Mouse (Mus musculus): Measurements from ENCODE around the gene 1700022I11Rik. TPM values are rescaled to one million over a fixed set of nuclear protein-coding genes. Genes with fewer than 3 reads are reported as not detected.

1700022I11Rik gene
- polyA plus RNA-seq (2014; fragmentation: Nextera tagmentation; extraction: Ambion mirVana): 0.57 and 0.70 TPM in 2 replicates

- no peak within 1 kb of the TSS for H3K4me3 ChIP-seq (ENCODE audit: control insufficient read depth in 1 of 2, insufficient read depth in 1 of 2, low read depth in 1 of 2, low read length in 2 of 2)
- no peak within 1 kb of the TSS for H3K27ac ChIP-seq (replicated peaks in 1 of 2; ENCODE audit: control insufficient read depth in 1 of 2, insufficient read depth in 1 of 2, low read depth in 2 of 2, low read length in 2 of 2)
- ATAC-seq (ENCODE audit: insufficient number of reproducible peaks, insufficient read depth, low FRiP score, low read depth): no peak
- 84% methylated on average over 4 of the region's 4 CpGs for WGBS
- no peak within 1 kb of the TSS for H3K9ac ChIP-seq (ENCODE audit: low read length)
- no peaks in the 10 kb centered on the region for H3K36me3 ChIP-seq (ENCODE audit: control insufficient read depth, insufficient read depth, low read length)
- H3K4me2 ChIP-seq (ENCODE audit: low read length): no peak within 1 kb of the TSS
- no peaks in the 10 kb centered on the region for H3K9me3 ChIP-seq (ENCODE audit: control insufficient read depth, low read length)
- H3K4me1 ChIP-seq (ENCODE audit: control insufficient read depth in 2 of 2, insufficient read depth in 2 of 2, low read length in 2 of 2): peaks cover 4 to 14% of the 10 kb centered on the region in 2 experiments; a peak in 3 of 4 replicates
- H3K27me3 ChIP-seq (ENCODE audit: control insufficient read depth, insufficient read depth, low read length): no peaks in the 10 kb centered on the region
These were observed at the start of gene 1700022I11Rik for GRCm38 (mm10) chr4:42969304-42969703. TSS of gene 1700022I11Rik (plus strand) at chr4:42969604.

- H3K4me3 ChIP-seq (ENCODE audit: control insufficient read depth in 1 of 2, insufficient read depth in 1 of 2, low read depth in 1 of 2, low read length in 2 of 2): no peak overlapping the region
- ATAC-seq (ENCODE audit: insufficient number of reproducible peaks, insufficient read depth, low FRiP score, low read depth): no peak
- H3K27me3 ChIP-seq (ENCODE audit: control insufficient read depth, insufficient read depth, low read length): peaks cover 38% of the 10 kb centered on the region
- no peak overlapping the region for H3K4me2 ChIP-seq (ENCODE audit: low read length)
- no peak overlapping the region for H3K27ac ChIP-seq (replicated peaks in 1 of 2; ENCODE audit: control insufficient read depth in 1 of 2, insufficient read depth in 1 of 2, low read depth in 2 of 2, low read length in 2 of 2)
- WGBS: 68% methylated on average over 9 of the region's 9 CpGs
- H3K9me3 ChIP-seq (ENCODE audit: control insufficient read depth, low read length): no peaks in the 10 kb centered on the region
- H3K4me1 ChIP-seq (ENCODE audit: control insufficient read depth in 2 of 2, insufficient read depth in 2 of 2, low read length in 2 of 2): no peaks in the 10 kb centered on the region
- no peaks in the 10 kb centered on the region for H3K36me3 ChIP-seq (ENCODE audit: control insufficient read depth, insufficient read depth, low read length)
- H3K9ac ChIP-seq (ENCODE audit: low read length): no peak overlapping the region
These were observed 48.7 kb upstream of the 1700022I11Rik start for GRCm38 (mm10) chr4:42920726-42921125.

GRCm38 (mm10) chr4:42921536-42921935 is 47.9 kb upstream of the 1700022I11Rik start:
- Histone ChIP-seq H3K4me3 (ENCODE audit: control insufficient read depth in 1 of 2, insufficient read depth in 1 of 2, low read depth in 1 of 2, low read length in 2 of 2) (no peak overlapping the region), H3K4me1 (ENCODE audit: control insufficient read depth in 2 of 2, insufficient read depth in 2 of 2, low read length in 2 of 2) (no peaks in the 10 kb centered on the region), H3K4me2 (ENCODE audit: low read length) (no peak overlapping the region), H3K27me3 (ENCODE audit: control insufficient read depth, insufficient read depth, low read length) (peaks cover 35% of the 10 kb centered on the region), H3K27ac (replicated peaks in 1 of 2; ENCODE audit: control insufficient read depth in 1 of 2, insufficient read depth in 1 of 2, low read depth in 2 of 2, low read length in 2 of 2) (no peak overlapping the region), H3K36me3 (ENCODE audit: control insufficient read depth, insufficient read depth, low read length) (no peaks in the 10 kb centered on the region), H3K9me3 (ENCODE audit: control insufficient read depth, low read length) (no peaks in the 10 kb centered on the region), H3K9ac (ENCODE audit: low read length) (no peak overlapping the region)
- ATAC-seq (ENCODE audit: insufficient number of reproducible peaks, insufficient read depth, low FRiP score, low read depth): no peak
- 79% methylated on average over 2 of the region's 2 CpGs for WGBS

GRCm38 (mm10) chr4:42922056-42922455 is 47.3 kb upstream of the 1700022I11Rik start:
- WGBS: 68% methylated on average over 6 of the region's 6 CpGs
- no peak overlapping the region for H3K4me2 ChIP-seq (ENCODE audit: low read length)
- H3K27ac ChIP-seq (replicated peaks in 1 of 2; ENCODE audit: control insufficient read depth in 1 of 2, insufficient read depth in 1 of 2, low read depth in 2 of 2, low read length in 2 of 2): no peak overlapping the region
- H3K4me3 ChIP-seq (ENCODE audit: control insufficient read depth in 1 of 2, insufficient read depth in 1 of 2, low read depth in 1 of 2, low read length in 2 of 2): no peak overlapping the region
- H3K4me1 ChIP-seq (ENCODE audit: control insufficient read depth in 2 of 2, insufficient read depth in 2 of 2, low read length in 2 of 2): no peaks in the 10 kb centered on the region
- H3K36me3 ChIP-seq (ENCODE audit: control insufficient read depth, insufficient read depth, low read length): no peaks in the 10 kb centered on the region
- no peak overlapping the region for H3K9ac ChIP-seq (ENCODE audit: low read length)
- H3K27me3 ChIP-seq (ENCODE audit: control insufficient read depth, insufficient read depth, low read length): peaks cover 35% of the 10 kb centered on the region
- no peak for ATAC-seq (ENCODE audit: insufficient number of reproducible peaks, insufficient read depth, low FRiP score, low read depth)
- no peaks in the 10 kb centered on the region for H3K9me3 ChIP-seq (ENCODE audit: control insufficient read depth, low read length)

GRCm38 (mm10) chr4:42922461-42922860 is 46.9 kb upstream of the 1700022I11Rik start:
- no peaks in the 10 kb centered on the region for H3K4me1 ChIP-seq (ENCODE audit: control insufficient read depth in 2 of 2, insufficient read depth in 2 of 2, low read length in 2 of 2)
- H3K4me3 ChIP-seq (ENCODE audit: control insufficient read depth in 1 of 2, insufficient read depth in 1 of 2, low read depth in 1 of 2, low read length in 2 of 2): no peak overlapping the region
- H3K9ac ChIP-seq (ENCODE audit: low read length): no peak overlapping the region
- H3K27me3 ChIP-seq (ENCODE audit: control insufficient read depth, insufficient read depth, low read length): peaks cover 33% of the 10 kb centered on the region
- no peak overlapping the region for H3K27ac ChIP-seq (replicated peaks in 1 of 2; ENCODE audit: control insufficient read depth in 1 of 2, insufficient read depth in 1 of 2, low read depth in 2 of 2, low read length in 2 of 2)
- ATAC-seq (ENCODE audit: insufficient number of reproducible peaks, insufficient read depth, low FRiP score, low read depth): no peak
- no peaks in the 10 kb centered on the region for H3K9me3 ChIP-seq (ENCODE audit: control insufficient read depth, low read length)
- 79% methylated on average over 8 of the region's 8 CpGs for WGBS
- H3K4me2 ChIP-seq (ENCODE audit: low read length): no peak overlapping the region
- no peaks in the 10 kb centered on the region for H3K36me3 ChIP-seq (ENCODE audit: control insufficient read depth, insufficient read depth, low read length)

- peaks cover 16% of the 10 kb centered on the region; the same call in 1 of the 2 replicates for H3K27me3 ChIP-seq (ENCODE audit: control insufficient read depth, insufficient read depth, low read length)
- H3K27ac ChIP-seq (replicated peaks in 1 of 2; ENCODE audit: control insufficient read depth in 1 of 2, insufficient read depth in 1 of 2, low read depth in 2 of 2, low read length in 2 of 2): no peak overlapping the region
- H3K36me3 ChIP-seq (ENCODE audit: control insufficient read depth, insufficient read depth, low read length): no peaks in the 10 kb centered on the region
- ATAC-seq (ENCODE audit: insufficient number of reproducible peaks, insufficient read depth, low FRiP score, low read depth): no peak
- no peak overlapping the region for H3K9ac ChIP-seq (ENCODE audit: low read length)
- H3K9me3 ChIP-seq (ENCODE audit: control insufficient read depth, low read length): peaks cover 3% of the 10 kb centered on the region; the same call in 1 of the 2 replicates
- no peak overlapping the region for H3K4me3 ChIP-seq (ENCODE audit: control insufficient read depth in 1 of 2, insufficient read depth in 1 of 2, low read depth in 1 of 2, low read length in 2 of 2)
- H3K4me1 ChIP-seq (ENCODE audit: control insufficient read depth in 2 of 2, insufficient read depth in 2 of 2, low read length in 2 of 2): no peaks in the 10 kb centered on the region
- no peak overlapping the region for H3K4me2 ChIP-seq (ENCODE audit: low read length)
- WGBS: 77% methylated on average over 13 of the region's 13 CpGs
These were observed 45.2 kb upstream of the 1700022I11Rik start for GRCm38 (mm10) chr4:42924095-42924710.

- WGBS: 79% methylated on average over 5 of the region's 5 CpGs
- no peaks in the 10 kb centered on the region for H3K36me3 ChIP-seq (ENCODE audit: control insufficient read depth, insufficient read depth, low read length)
- peaks cover 16% of the 10 kb centered on the region; the same call in 1 of the 2 replicates for H3K27me3 ChIP-seq (ENCODE audit: control insufficient read depth, insufficient read depth, low read length)
- no peak overlapping the region for H3K4me2 ChIP-seq (ENCODE audit: low read length)
- no peak overlapping the region for H3K9ac ChIP-seq (ENCODE audit: low read length)
- H3K4me3 ChIP-seq (ENCODE audit: control insufficient read depth in 1 of 2, insufficient read depth in 1 of 2, low read depth in 1 of 2, low read length in 2 of 2): no peak overlapping the region
- peaks cover 3% of the 10 kb centered on the region; the same call in 1 of the 2 replicates for H3K9me3 ChIP-seq (ENCODE audit: control insufficient read depth, low read length)
- no peak overlapping the region for H3K27ac ChIP-seq (replicated peaks in 1 of 2; ENCODE audit: control insufficient read depth in 1 of 2, insufficient read depth in 1 of 2, low read depth in 2 of 2, low read length in 2 of 2)
- ATAC-seq (ENCODE audit: insufficient number of reproducible peaks, insufficient read depth, low FRiP score, low read depth): no peak
- peaks cover 15 to 21% of the 10 kb centered on the region in 2 experiments for H3K4me1 ChIP-seq (ENCODE audit: control insufficient read depth in 2 of 2, insufficient read depth in 2 of 2, low read length in 2 of 2)
These were observed 41.2 kb upstream of the 1700022I11Rik start for GRCm38 (mm10) chr4:42928209-42928608.

- Histone ChIP-seq H3K36me3 (ENCODE audit: control insufficient read depth, insufficient read depth, low read length) (no peaks in the 10 kb centered on the region), H3K9ac (ENCODE audit: low read length) (no peak overlapping the region), H3K9me3 (ENCODE audit: control insufficient read depth, low read length) (peaks cover 3% of the 10 kb centered on the region; the same call in 1 of the 2 replicates), H3K27ac (replicated peaks in 1 of 2; ENCODE audit: control insufficient read depth in 1 of 2, insufficient read depth in 1 of 2, low read depth in 2 of 2, low read length in 2 of 2) (no peak overlapping the region), H3K4me3 (ENCODE audit: control insufficient read depth in 1 of 2, insufficient read depth in 1 of 2, low read depth in 1 of 2, low read length in 2 of 2) (no peak overlapping the region), H3K4me1 (ENCODE audit: control insufficient read depth in 2 of 2, insufficient read depth in 2 of 2, low read length in 2 of 2) (peaks cover 21 to 26% of the 10 kb centered on the region in 2 experiments), H3K27me3 (ENCODE audit: control insufficient read depth, insufficient read depth, low read length) (peaks cover 16% of the 10 kb centered on the region; the same call in 1 of the 2 replicates), H3K4me2 (ENCODE audit: low read length) (no peak overlapping the region)
- ATAC-seq (ENCODE audit: insufficient number of reproducible peaks, insufficient read depth, low FRiP score, low read depth): no peak
- 88% methylated on average over 9 of the region's 9 CpGs for WGBS
These were observed 40.5 kb upstream of the 1700022I11Rik start for GRCm38 (mm10) chr4:42928952-42929351.
